Mouse (Mus musculus): ENCODE data around the gene Pts. TPM values are rescaled to one million over a fixed set of nuclear protein-coding genes. Genes with fewer than 3 reads are reported as not detected.

The Pts gene
- total and polyA plus RNA-seq, 3 experiments: 35.4 to 89.4 (median 37.9) TPM

GRCm38 (mm10) chr9:50496546-50496945 lies 32.0 kb downstream of the Pts start:
- in situ Hi-C loops (cut with MboI; ENCODE audit: low pct_ligation_motif_present, low pct_unique_long_range_greater_than_20kb, low sequenced_read_pairs): no loop called here
- no peak overlapping the region for H3K4me3 ChIP-seq (replicated peaks in 1 of 3; ENCODE audit: low read depth in 2 of 3, low read length in 2 of 3, poor library complexity in 1 of 3)

GRCm38 (mm10) chr9:50496151-50496505 lies 32.4 kb downstream of the Pts start:
- H3K27ac ChIP-seq (ENCODE audit: insufficient read depth, low read depth): no peak overlapping the region
- no peak for DNase-seq (ENCODE audit: extremely low read depth)
- no peaks in the 10 kb centered on the region for H3K79me2 ChIP-seq (replicated peaks; ENCODE audit: control insufficient read depth, extremely low read depth, insufficient read depth, poor library complexity, severe bottlenecking)
- H3K27me3 ChIP-seq (replicated peaks): no peaks in the 10 kb centered on the region
- no peaks in the 10 kb centered on the region for H3K9me3 ChIP-seq (replicated peaks; ENCODE audit: low read length)
- no peak for TF ChIP-seq CHD1 (IDR thresholded peaks at IDR 0.05; ENCODE audit: low read depth, low read length)
- no peak for TF ChIP-seq SIN3A (IDR thresholded peaks at IDR 0.05; ENCODE audit: low read length)
- no peak for TF ChIP-seq ELF1 (IDR thresholded peaks at IDR 0.05; ENCODE audit: low read depth, low read length)
- no peak for TF ChIP-seq IRF4 (IDR thresholded peaks at IDR 0.05; ENCODE audit: low read depth, low read length)
- TF ChIP-seq BHLHE40 (IDR thresholded peaks at IDR 0.05; ENCODE audit: low read depth, low read length): no peak
- no peak for TF ChIP-seq MYC (IDR thresholded peaks at IDR 0.05; ENCODE audit: low read depth, low read length)
- TF ChIP-seq USF1 (IDR thresholded peaks at IDR 0.05; ENCODE audit: low read depth, low read length): no peak
- TF ChIP-seq TCF12 (IDR thresholded peaks at IDR 0.05; ENCODE audit: low read depth, low read length): no peak
- no peak for TF ChIP-seq PAX5 (IDR thresholded peaks at IDR 0.05; ENCODE audit: low read length)
- no peak for TF ChIP-seq GABPA (IDR thresholded peaks at IDR 0.05; ENCODE audit: insufficient replicate concordance, low read depth, low read length)
- TF ChIP-seq MAX (IDR thresholded peaks at IDR 0.05; ENCODE audit: low read length): no peak
- no peak for TF ChIP-seq UBTF (IDR thresholded peaks at IDR 0.05; ENCODE audit: low read depth, low read length)
- no peak for TF ChIP-seq RCOR1 (conservative IDR thresholded peaks at IDR 0.05; ENCODE audit: low read depth, low read length)
- TF ChIP-seq EP300 (IDR thresholded peaks at IDR 0.05; ENCODE audit: low read length): no peak
- no peak for TF ChIP-seq NRF1 (IDR thresholded peaks at IDR 0.05; ENCODE audit: low read depth, low read length)
- TF ChIP-seq NELFE (IDR thresholded peaks at IDR 0.05; ENCODE audit: low read depth, low read length): no peak
- H3K4me3 ChIP-seq (replicated peaks in 1 of 3; ENCODE audit: low read depth in 2 of 3, low read length in 2 of 3, poor library complexity in 1 of 3): no peak overlapping the region
- in situ Hi-C loops (cut with MboI; ENCODE audit: low pct_ligation_motif_present, low pct_unique_long_range_greater_than_20kb, low sequenced_read_pairs): no loop called here
- H3K36me3 ChIP-seq (replicated peaks in 1 of 2; ENCODE audit: control insufficient read depth in 1 of 2, insufficient read depth in 1 of 2, low read length in 1 of 2): no peaks in the 10 kb centered on the region
- dilution Hi-C loops (cut with MboI; ENCODE audit: extremely low pct_ligation_motif_present, extremely low pct_unique_long_range_greater_than_20kb, low sequenced_read_pairs): no loop called here
- H3K4me2 ChIP-seq (ENCODE audit: insufficient read depth, low read depth, poor library complexity, severe bottlenecking): no peak overlapping the region
- H3K4me1 ChIP-seq (ENCODE audit: control insufficient read depth in 1 of 2, insufficient read depth in 2 of 2): peaks cover 18% of the 10 kb centered on the region in 2 experiments
- H3K9ac ChIP-seq (ENCODE audit: insufficient read depth, low read depth): no peak overlapping the region

More at GRCm38 (mm10) chr9:50496546-50496945, 32.0 kb downstream of the Pts start:
- Histone ChIP-seq H3K9ac (ENCODE audit: insufficient read depth, low read depth) (no peak overlapping the region), H3K9me3 (replicated peaks; ENCODE audit: low read length) (no peaks in the 10 kb centered on the region), H3K36me3 (replicated peaks in 1 of 2; ENCODE audit: control insufficient read depth in 1 of 2, insufficient read depth in 1 of 2, low read length in 1 of 2) (no peaks in the 10 kb centered on the region), H3K27me3 (replicated peaks) (no peaks in the 10 kb centered on the region), H3K4me1 (ENCODE audit: control insufficient read depth in 1 of 2, insufficient read depth in 2 of 2) (peaks cover 14 to 18% of the 10 kb centered on the region in 2 experiments), H3K4me2 (ENCODE audit: insufficient read depth, low read depth, poor library complexity, severe bottlenecking) (no peak overlapping the region), H3K79me2 (replicated peaks; ENCODE audit: control insufficient read depth, extremely low read depth, insufficient read depth, poor library complexity, severe bottlenecking) (no peaks in the 10 kb centered on the region), H3K27ac (ENCODE audit: insufficient read depth, low read depth) (no peak overlapping the region)
- DNase-seq (ENCODE audit: extremely low read depth): no peak
- no peak for TF ChIP-seq CHD1 (IDR thresholded peaks at IDR 0.05; ENCODE audit: low read depth, low read length)
- no peak for TF ChIP-seq POLR2A (IDR thresholded peaks at IDR 0.05; ENCODE audit: low read depth, low read length)
- TF ChIP-seq MAX (IDR thresholded peaks at IDR 0.05; ENCODE audit: low read length): no peak
- TF ChIP-seq PAX5 (IDR thresholded peaks at IDR 0.05; ENCODE audit: low read length): no peak
- TF ChIP-seq TBP (conservative IDR thresholded peaks at IDR 0.05; ENCODE audit: low read depth, low read length): no peak
- TF ChIP-seq EP300 (IDR thresholded peaks at IDR 0.05; ENCODE audit: low read length): no peak
- TF ChIP-seq NRF1 (IDR thresholded peaks at IDR 0.05; ENCODE audit: low read depth, low read length): no peak
- no peak for TF ChIP-seq MAFK (IDR thresholded peaks at IDR 0.05; ENCODE audit: insufficient replicate concordance, low read length)
- no peak for TF ChIP-seq E2F4 (IDR thresholded peaks at IDR 0.05; ENCODE audit: insufficient replicate concordance, low read depth, low read length)
- TF ChIP-seq ZKSCAN1 (IDR thresholded peaks at IDR 0.05; ENCODE audit: borderline replicate concordance, low read depth, low read length): no peak
- dilution Hi-C loops (cut with MboI; ENCODE audit: extremely low pct_ligation_motif_present, extremely low pct_unique_long_range_greater_than_20kb, low sequenced_read_pairs): no loop called here

Data from CH12.LX (cell line).